Mouse (Mus musculus): ENCODE data around the gene Mtrr.

DNA sequence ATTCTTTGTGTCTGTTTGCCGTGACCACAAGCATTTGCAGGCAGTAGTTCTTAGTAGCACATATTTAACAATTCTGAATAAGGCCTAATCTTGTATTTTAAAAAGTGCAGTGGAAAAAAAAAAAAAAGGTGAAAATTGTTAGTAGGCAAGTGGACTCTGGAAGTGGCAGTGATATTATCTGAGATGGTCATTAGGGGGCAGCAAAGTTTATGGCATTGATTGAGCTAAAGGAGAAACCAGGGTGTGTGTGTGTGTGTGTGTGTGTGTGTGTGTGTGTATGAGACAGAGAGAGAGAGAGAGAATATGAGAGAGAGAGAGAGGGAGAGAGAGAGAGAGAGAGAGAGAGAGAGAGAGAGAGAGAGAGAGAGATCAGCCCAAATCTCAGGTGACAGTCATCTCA, 11.8 kb upstream of the Mtrr start:
- peak; percentile 52; the same call in 1 of the 2 replicates for TF ChIP-seq ZNF384 (IDR thresholded peaks at IDR 0.05; ENCODE audit: low read depth, low read length)
- TF ChIP-seq POLR2AphosphoS2 (IDR thresholded peaks at IDR 0.05; ENCODE audit: low read depth, low read length): no peak
- TF ChIP-seq EP300 (IDR thresholded peaks at IDR 0.05; ENCODE audit: low read length): no peak
- peak in 1 of 2 experiments; percentile 55; a peak in 2 of 4 replicates for TF ChIP-seq CTCF (conservative IDR thresholded peaks at IDR 0.05 in 1 of 2, IDR thresholded peaks at IDR 0.05 in 1 of 2; ENCODE audit: low read depth in 2 of 2, low read length in 2 of 2)
- TF ChIP-seq POLR2A (IDR thresholded peaks at IDR 0.05; ENCODE audit: low read depth, low read length): no peak
- no peak for TF ChIP-seq NELFE (IDR thresholded peaks at IDR 0.05; ENCODE audit: low read depth, low read length)
- no peak for TF ChIP-seq RCOR1 (conservative IDR thresholded peaks at IDR 0.05; ENCODE audit: low read depth, low read length)
- TF ChIP-seq UBTF (IDR thresholded peaks at IDR 0.05; ENCODE audit: low read depth, low read length): no peak

Data from CH12.LX (cell line).